Mouse (Mus musculus) lung, adult 2 months (tissue): ENCODE data around the gene Gm19402. TPM values are rescaled to one million over a fixed set of nuclear protein-coding genes. Genes with fewer than 3 reads are reported as not detected.
"Not testable (repeated sequence)": the region's sequence is repeated elsewhere in the genome, so short reads cannot be mapped to it uniquely, and the experiment has no call there.

Experiments used
- DNase-seq: peaks from one replicate; pipeline ENCODE4 v3.0.0; 2022
- H3K4me1 ChIP-seq: fragments of 200-500 bp; 2 replicates; pipeline ENCODE4 v1.6.1; 2011; ENCODE audit warnings: low read length; ENCODE audit not compliant: control insufficient read depth, insufficient read depth
- H3K4me3 ChIP-seq: fragments of 200-500 bp; replicated peaks from 2 replicates; pipeline ENCODE3; 2011; ENCODE audit warnings: low read depth, mild to moderate bottlenecking, control low read depth, low read length; ENCODE audit errors: extremely low read depth
- CTCF ChIP-seq: fragments of 200-500 bp; IDR thresholded peaks from 2 replicates; pipeline ENCODE4 v1.5.1; 2011; ENCODE audit warnings: mild to moderate bottlenecking, low read length, control low read depth; ENCODE audit not compliant: insufficient read depth
- POLR2A ChIP-seq: fragments of 200-500 bp; IDR thresholded peaks from 2 replicates; pipeline ENCODE4 v1.6.1; 2011; ENCODE audit warnings: low read depth, mild to moderate bottlenecking, control low read depth, low read length, borderline replicate concordance; ENCODE audit errors: extremely low read depth
- WGBS: fragments of 180-500 bp; shearing (Covaris S2); methylation state at CpG from one replicate; pipeline ENCODE4 v1.1.7; 2018; 5-methylcytosine and 5-hydroxymethylcytosine counted together
- polyA plus RNA-seq: library from polyadenylated mRNA; depleted of rRNA; stranded (reverse); fragments of >200 nt; gene quantifications from 2 replicates; pipeline ENCODE4 v1.2.3, GENCODE M21; 2012; rRNA removed

The Gm19402 gene
- polyA plus RNA-seq = not detected in 2 replicates

DNA sequence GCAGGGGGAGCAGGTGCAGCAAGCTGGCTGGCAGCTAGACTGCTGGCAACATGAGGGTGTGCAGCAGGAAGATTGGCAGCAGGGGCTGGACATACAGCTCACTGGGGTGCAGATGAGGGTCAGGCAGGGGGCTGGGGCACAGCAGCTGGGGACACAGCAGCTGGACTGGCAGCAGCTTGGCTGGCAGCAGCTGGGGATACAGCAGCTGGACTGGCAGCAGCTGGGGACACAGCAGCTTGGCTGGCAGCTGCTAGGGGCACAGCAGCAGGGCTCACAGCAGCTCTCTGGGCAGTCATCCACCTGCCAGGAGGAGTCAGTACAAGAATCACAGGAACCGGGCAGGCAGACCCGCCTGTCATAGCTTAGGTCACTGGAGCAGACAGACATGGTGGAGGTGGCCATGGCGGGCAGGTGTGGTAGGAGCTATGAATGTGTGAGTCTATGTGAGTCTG is at the start of gene Gm19402:
Gene Gm19402, minus strand, starts transcription at position 402 of the 452 bp plus-strand sequence.
- H3K4me1 ChIP-seq, DNase-seq, H3K4me3 ChIP-seq: not testable (repeated sequence)
- WGBS = 62% methylated on average over 3 of the region's 3 CpGs

DNA sequence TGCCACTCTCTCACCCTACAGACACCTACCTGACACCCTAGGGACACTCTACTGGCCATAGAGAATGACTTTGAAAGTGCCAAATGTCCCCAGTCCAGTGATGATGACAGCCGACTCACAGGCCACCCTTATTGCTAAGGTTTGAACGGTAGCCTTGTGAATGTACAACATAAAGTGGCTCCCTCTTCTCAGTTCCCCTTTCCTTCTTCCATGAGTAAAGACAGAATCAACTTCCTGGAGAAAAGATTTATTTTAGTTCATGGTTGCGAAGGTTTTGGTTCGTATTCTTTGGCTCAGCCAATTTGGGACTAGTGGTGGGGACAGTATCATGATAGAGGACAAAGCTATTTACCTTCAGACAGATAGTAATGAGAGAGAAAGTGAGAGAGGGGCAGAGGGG is 48.4 kb upstream of the Gm19402 start:
- no peaks in the 10 kb centered on the region for H3K4me1 ChIP-seq
- TF ChIP-seq CTCF (no peak), POLR2A (no peak)
- 77% methylated on average over 4 of the region's 4 CpGs for WGBS
- DNase-seq = no peak
- no peak overlapping the region for H3K4me3 ChIP-seq

DNA sequence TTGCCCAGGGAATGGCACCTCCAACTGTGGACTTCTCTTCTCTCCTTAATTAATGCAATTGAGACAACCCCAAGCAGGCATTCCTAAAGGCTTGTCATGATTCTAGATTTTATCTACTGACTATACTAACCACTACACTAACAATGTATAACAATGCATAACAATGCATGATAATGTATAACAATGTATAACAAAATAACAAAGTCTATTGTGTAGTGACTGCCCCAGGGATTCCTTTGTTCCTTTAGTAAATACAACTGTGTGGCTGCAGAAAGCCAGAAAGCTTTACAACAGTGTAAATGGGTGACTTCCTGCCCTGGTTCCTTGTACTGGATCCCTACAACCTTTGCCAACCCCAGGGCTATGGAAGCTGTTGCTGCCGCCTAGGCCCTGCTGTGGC is 45.4 kb upstream of the Gm19402 start:
- Histone ChIP-seq H3K4me1 (no peaks in the 10 kb centered on the region), H3K4me3 (no peak overlapping the region)
- TF ChIP-seq POLR2A = no peak
- no peak for TF ChIP-seq CTCF
- no peak for DNase-seq
- 88% methylated on average over 1 of the region's 1 CpGs for WGBS

DNA sequence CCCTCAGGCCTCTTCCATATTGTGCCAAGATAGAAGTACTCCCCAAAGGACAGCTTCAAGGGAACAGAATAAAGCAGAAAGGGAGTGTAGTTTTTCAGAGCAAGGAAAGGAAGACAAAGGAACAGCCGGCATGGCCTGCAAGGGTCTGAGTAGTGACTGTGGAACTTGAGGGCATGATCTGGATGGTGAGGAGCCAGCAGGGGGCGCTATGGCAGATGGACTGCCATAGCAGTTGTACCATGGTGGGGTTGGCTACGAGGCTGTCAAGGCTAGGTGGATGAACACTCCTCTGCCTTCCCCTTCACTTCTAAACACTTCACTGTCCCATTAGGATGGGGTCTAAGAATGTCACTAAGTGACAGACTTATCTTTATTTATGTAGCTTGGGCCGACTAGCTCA is 38.7 kb upstream of the Gm19402 start:
- WGBS = 46% methylated on average over 4 of the region's 4 CpGs
- TF ChIP-seq CTCF (peak; percentile 37), POLR2A (no peak)
- DNase-seq = no peak
- Histone ChIP-seq H3K4me3 (no peak overlapping the region), H3K4me1 (no peaks in the 10 kb centered on the region)

DNA sequence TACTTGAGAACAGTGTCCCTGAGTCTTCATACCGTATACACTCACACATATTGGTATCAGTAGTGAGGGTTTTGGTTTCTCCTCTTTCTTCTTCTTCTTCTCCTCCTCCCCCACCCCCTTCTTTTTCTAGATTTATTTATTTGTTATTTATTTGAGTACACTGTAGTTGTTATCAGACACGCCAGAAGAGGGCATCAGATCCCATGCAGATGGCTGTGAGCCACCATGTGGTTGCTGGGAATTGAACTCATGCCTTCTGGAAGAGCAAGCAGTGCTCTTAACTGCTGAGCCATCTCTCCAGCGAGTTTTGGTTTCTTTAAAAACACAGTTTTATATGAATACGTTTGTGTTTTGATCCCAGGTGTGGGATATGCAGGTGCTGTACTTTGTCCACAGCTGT is 37.7 kb upstream of the Gm19402 start:
- no peak for TF ChIP-seq POLR2A
- TF ChIP-seq CTCF = no peak
- Histone ChIP-seq H3K4me3 (no peak overlapping the region), H3K4me1 (no peaks in the 10 kb centered on the region)
- DNase-seq = no peak
- WGBS = 61% methylated on average over 4 of the region's 4 CpGs

DNA sequence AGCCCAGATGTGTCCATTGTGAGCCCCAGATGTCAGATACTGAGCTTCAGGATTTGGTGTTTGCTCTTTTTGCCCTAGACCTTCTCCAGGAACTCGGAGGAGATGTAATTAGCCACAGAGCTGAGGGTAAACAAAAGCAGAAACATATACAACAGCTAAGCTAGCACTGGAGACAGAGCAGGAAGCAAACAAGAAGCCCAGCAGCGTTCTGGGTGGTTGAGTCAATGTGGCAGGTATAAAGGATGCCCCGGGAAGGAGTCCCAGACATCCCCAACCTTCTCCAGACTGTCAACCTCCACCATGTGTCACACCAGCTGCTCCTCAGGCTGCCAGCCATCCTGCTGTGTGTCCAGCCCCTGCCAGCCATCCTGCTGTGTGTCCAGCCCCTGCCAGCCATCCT is 35.6 kb upstream of the Gm19402 start, which contains the start of gene Gm10100:
Gene Gm10100, plus strand, starts transcription at position 301 of the 400 bp plus-strand sequence.
- TF ChIP-seq CTCF (no peak), POLR2A (no peak)

DNA sequence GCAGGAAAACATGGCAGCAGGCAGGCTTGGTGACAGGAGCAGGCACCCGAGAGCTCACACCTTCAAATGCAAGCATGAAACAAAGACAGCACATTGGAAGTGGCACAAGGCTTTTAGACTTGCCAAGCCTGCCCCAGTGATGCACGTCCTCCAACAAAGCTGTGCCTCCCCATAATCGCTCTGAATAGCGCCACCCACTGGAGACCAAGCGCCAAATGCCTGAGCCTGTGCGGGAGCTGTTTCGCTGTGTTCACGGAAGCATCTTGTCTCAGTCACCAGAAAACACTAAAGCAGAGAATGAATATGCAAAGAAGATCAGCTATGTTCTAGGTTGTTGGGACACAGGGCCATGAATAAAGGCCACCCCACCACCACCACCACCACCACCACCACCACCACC is 34.3 kb upstream of the Gm19402 start:
- TF ChIP-seq POLR2A (no peak), CTCF (no peak)
- H3K4me3 ChIP-seq = no peak overlapping the region
- WGBS = 72% methylated on average over 8 of the region's 8 CpGs
- DNase-seq = no peak
- H3K4me1 ChIP-seq = no peaks in the 10 kb centered on the region

More for the DNA sequence above, 35.6 kb upstream of the Gm19402 start, which contains the start of gene Gm10100:
- WGBS = 18% methylated on average over 3 of the region's 3 CpGs
- no peak for DNase-seq
- no peak within 1 kb of the TSS for H3K4me3 ChIP-seq
- no peaks in the 10 kb centered on the region for H3K4me1 ChIP-seq

DNA sequence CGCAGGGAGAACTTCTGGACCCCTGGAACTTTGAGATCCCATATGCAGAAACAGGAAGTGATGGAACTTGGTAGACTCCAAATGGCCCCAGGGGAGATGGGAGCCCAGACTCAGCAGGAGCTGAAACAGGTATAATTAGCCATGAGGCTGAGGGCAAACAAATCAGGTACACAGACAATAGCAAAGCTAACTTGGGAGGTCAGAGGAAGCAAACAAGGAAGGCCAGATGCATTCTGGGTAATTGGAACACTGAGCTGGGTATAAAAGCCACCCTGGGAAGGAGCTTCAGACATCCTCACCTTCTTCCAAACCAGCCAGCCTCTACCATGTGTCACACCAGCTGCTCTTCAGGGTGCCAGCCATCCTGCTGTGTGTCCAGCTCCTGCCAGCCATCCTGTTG is 29.7 kb upstream of the Gm19402 start, which contains the start of gene Krtap12-1:
Gene Krtap12-1, plus strand, starts transcription at position 301 of the 400 bp plus-strand sequence.
- not testable (repeated sequence) for H3K4me1 ChIP-seq, H3K4me3 ChIP-seq, DNase-seq
- 83% methylated on average over 1 of the region's 1 CpGs for WGBS

DNA sequence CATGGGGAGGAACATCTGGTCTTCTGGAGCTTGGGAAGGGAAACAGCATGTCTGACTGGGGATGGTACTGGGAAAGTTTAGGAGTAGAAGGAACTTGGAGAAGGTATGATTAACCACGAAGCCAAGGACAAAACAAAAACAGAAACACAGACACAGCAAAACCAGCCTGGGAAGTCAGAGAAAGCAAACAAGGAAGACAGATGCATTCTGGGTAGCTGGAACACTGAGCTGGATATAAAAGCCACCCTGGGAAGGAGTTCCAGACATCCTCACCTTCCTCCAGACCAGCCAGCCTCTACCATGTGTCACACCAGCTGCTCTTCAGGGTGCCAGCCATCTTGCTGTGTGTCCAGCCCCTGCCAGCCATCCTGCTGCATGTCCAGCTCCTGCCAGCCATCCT is 24.9 kb upstream of the Gm19402 start, which contains the start of gene Gm10142:
Gene Gm10142, plus strand, starts transcription at position 301 of the 400 bp plus-strand sequence.
- Histone ChIP-seq H3K4me1 (no peaks in the 10 kb centered on the region), H3K4me3 (no peak within 1 kb of the TSS)
- WGBS = 89% methylated on average over 1 of the region's 1 CpGs
- no peak for DNase-seq
- no peak for TF ChIP-seq POLR2A
- no peak for TF ChIP-seq CTCF

DNA sequence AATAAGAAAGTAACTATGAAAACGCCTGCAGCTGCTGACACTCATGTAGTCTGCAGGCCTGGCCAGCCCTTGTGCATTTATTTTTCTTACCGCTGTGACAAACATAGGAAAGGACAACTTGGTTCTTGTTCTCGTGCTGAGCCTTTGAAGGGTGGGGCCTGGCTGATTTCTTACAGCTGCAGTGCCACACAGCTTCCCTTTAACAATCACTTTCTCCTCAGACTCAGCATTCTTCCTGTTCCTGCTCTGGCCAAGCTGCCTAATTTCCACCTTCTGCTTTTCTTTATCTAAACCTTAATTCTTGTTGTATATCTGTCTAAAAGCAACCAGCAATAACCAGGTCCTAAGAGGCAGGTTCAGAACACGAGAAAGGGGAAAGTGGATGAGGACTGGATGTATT is 23.2 kb upstream of the Gm19402 start:
- WGBS = 41% methylated on average over 4 of the region's 4 CpGs
- Histone ChIP-seq H3K4me3 (no peak overlapping the region), H3K4me1 (no peaks in the 10 kb centered on the region)
- no peak for DNase-seq
- TF ChIP-seq CTCF = no peak
- no peak for TF ChIP-seq POLR2A

DNA sequence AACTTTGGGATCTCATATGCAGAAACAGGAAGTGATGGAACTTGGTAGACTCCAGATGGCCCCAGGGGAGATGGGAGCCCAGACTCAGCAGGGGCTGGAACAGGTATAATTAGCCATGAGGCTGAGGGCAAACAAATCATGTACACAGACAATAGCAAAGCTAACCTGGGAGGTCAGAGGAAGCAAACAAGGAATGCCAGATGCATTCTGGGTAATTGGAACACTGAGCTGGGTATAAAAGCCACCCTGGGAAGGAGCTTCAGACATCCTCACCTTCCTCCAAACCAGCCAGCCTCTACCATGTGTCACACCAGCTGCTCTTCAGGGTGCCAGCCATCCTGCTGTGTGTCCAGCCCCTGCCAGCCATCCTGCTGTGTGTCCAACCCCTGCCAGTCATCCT is 20.6 kb upstream of the Gm19402 start, which contains the start of gene Gm10024:
Gene Gm10024, plus strand, starts transcription at position 301 of the 400 bp plus-strand sequence.
- H3K4me3 ChIP-seq = not testable (repeated sequence)

More for the DNA sequence above, 20.6 kb upstream of the Gm19402 start, which contains the start of gene Gm10024:
- not testable (repeated sequence) for H3K4me1 ChIP-seq, DNase-seq
